Mouse (Mus musculus) adrenal gland, adult 2 months (tissue): ENCODE data around the gene Efl1. TPM values are rescaled to one million over a fixed set of nuclear protein-coding genes. Genes with fewer than 3 reads are reported as not detected.

Source experiments
- DNase-seq: peaks from one replicate; pipeline ENCODE4 v3.0.0; 2021
- polyA plus RNA-seq: library from polyadenylated mRNA; depleted of rRNA; stranded (reverse); fragments of >200 nt; gene quantifications from 2 replicates; pipeline ENCODE4 v1.2.3, GENCODE M21; 2012; rRNA removed
- total RNA-seq, 2 experiments: library from RNA; stranded (reverse); gene quantifications; 2 replicates each; pipeline ENCODE4 v1.2.3; 2021

Efl1 gene
- total and polyA plus RNA-seq, 3 experiments = 1.2 to 19.9 (median 16.4) TPM

DNA sequence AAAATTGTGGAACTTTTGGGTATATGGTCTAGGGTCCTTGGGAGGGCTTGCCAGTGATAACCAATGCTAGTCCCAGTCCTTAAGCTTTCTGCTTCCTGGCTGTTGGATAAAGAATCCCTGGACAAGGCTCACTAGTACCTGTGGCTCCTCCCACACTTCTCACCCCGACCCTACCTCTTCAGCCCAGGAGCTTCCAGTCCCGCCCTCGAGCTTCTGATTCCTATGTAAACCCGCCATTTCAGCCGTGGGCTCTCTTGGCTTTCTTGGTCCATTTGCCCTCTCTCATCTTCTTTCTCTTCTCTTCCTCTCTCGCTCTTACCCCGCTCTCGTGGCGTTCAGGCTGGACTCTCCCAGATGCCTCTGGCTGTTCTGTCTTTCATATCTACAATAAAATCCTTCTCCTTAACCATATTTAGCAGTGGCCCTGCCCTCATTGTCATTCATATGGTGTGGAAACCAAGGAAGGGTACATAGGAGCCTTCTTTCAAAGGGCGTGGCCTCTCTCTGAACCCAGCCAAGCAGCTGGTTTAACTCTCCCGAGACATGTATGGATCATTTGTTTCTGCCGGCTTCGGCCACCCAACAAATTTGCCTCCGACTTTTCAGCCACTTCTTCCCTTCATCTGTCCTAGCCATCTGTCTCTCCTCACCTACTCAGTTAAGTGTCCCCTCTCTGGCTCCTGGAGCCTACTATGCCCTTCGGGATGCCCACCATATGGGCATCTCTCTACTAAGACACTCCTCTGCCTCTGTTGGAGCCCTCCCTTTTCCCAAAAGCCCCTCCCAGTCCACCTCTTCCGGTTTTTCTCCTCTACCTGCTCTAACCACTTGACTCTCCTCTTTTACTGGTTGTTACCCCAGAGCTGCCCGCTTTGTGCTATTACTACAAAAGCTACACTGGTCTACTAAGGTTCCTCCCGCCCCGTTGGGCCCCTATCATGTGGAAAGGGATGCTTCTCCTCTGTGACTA lies 164.1 kb downstream of the Efl1 start:
- DNase-seq = no peak

DNA sequence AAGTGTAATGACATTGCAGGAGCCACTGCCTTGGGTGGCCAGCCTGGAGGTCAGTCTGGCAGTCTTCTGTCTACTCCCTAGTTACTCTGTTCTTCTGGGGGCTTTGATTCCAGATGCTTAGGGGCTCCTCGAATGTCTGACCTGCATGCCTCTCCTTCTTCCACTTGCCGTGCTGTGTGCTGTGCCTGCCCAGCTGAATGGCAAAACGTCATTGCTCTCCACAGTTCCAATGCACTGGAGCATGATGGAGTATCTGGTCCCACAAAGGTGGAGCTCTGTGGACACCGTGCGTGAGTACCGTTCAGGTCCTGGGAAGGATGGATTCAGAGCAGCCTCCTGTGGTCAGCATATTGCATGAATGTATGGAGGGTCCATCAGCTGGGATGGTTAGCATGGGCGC lies 171.1 kb downstream of the Efl1 start:
- DNase-seq = no peak

GRCm38 (mm10) chr7:82820661-82821060 lies 172.2 kb downstream of the Efl1 start:
- DNase-seq = no peak

- no peak for DNase-seq
Measured at GRCm38 (mm10) chr7:82821501-82821900, 173.1 kb downstream of the Efl1 start.

- no peak for DNase-seq
Measured at GRCm38 (mm10) chr7:82822528-82822927, 174.1 kb downstream of the Efl1 start.

Other genes with a start within 250 kb of the Efl1 start
- 1 to 10 TPM; 1.1 to 3.0 TPM for gene Saxo2, start 86 bp upstream of the Efl1 start, total RNA-seq
- 0.87 and 2.2 TPM in 2 replicates for gene Saxo2, start 86 bp upstream of the Efl1 start, polyA plus RNA-seq
- gene Mex3b, start 218.7 kb downstream of the Efl1 start, total RNA-seq = 1 to 10 TPM; 1.2 to 1.8 TPM
- 5.3 and 7.4 TPM in 2 replicates for gene Mex3b, start 218.7 kb downstream of the Efl1 start, polyA plus RNA-seq